20 mouse cellular contexts compared by ENCODE assay signal in the genomic region with DNA sequence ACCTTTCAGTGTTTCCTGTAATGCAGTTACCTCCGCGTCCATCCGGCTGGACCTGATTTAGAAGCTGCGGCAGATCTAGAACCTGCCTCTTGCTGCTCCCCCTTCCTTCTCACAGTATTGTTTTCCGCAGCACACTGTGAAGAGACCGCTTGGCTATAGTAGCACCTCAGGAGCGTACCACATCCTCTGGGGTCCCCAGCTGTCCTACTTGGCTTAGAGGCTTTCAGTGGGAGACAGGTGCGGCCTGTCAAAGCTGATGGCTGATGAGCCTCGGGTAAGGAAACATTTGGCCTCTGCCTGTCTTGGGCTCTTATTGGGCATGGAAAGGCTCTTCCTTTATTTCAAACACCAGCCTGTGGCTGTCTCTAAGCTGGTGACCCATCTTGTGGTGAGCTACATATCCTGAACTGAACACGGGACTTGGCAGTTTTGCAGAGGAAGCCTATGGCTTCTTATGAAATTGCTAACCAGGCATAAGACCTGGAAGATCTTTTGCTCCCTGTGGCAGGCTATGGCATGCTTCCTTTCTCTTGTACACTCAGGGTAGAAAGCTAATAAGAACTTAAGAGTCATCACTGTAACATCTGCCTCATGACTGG.
A peak's percentile ranks its signal among the peaks of the same experiment; 100 is the strongest.
DNase-seq lines count a peak whose midpoint lies in the region; ATAC-seq and TF ChIP-seq lines count a peak whose summit lies in the region.
"Had no signal": no experiment of that assay in that cellular context is flagged by ENCODE, and none has a peak within 500 bp of the region (broad histone marks: within the 10 kb centered on the region; RNA-seq: fewer than 3 reads in every experiment).

No protein-coding gene starts in this region.

- ATAC-seq in common myeloid progenitor, adult 5-6 weeks (replicated peaks; ENCODE audit: low read depth, poor library complexity, severe bottlenecking) = peak; percentile 16
- ATAC-seq in erythroid progenitor cell, adult 5-6 weeks (replicated peaks; ENCODE audit: low FRiP score, poor library complexity, severe bottlenecking) = no peak
- ATAC-seq: inflammation-experienced regulatory T-cells, adult 6 months; midbrain, embryonic 13.5 days had no signal

- no peak for TF ChIP-seq POLR2A in cerebellum, adult 2 months (IDR thresholded peaks at IDR 0.05; ENCODE audit: borderline replicate concordance, insufficient read depth, low read length)

- no peak overlapping the region for H3K4me3 ChIP-seq in macrophage (ENCODE audit: inconsistent target)
- H3K4me3 ChIP-seq in cerebellum, adult 2 months (replicated peaks; ENCODE audit: insufficient read depth, low read depth, low read length) = no peak overlapping the region
- H3K4me3 ChIP-seq: hindbrain, embryonic 13.5 days; megakaryocyte, embryonic 14.5 days; midbrain, embryonic 13.5 days; neural tube, embryonic 12.5 days had no signal

- no peaks in the 10 kb centered on the region for H3K79me2 ChIP-seq in macrophage (ENCODE audit: inconsistent target)

- no peak for TF ChIP-seq CTCF in cerebellum, adult 2 months (IDR thresholded peaks at IDR 0.05; ENCODE audit: borderline replicate concordance, insufficient read depth, low read depth, low read length)

- no peaks in the 10 kb centered on the region for H3K36me3 ChIP-seq in macrophage (ENCODE audit: inconsistent target)
- H3K36me3 ChIP-seq: hindbrain, embryonic 13.5 days; midbrain, embryonic 13.5 days; neural tube, embryonic 12.5 days had no signal

- 73% methylated on average over 10 of the region's 10 CpGs for WGBS in macrophage (ENCODE audit: missing documents)
- 80% methylated on average over 10 of the region's 10 CpGs for WGBS in cerebellum, adult 2 months

- H3K4me1 ChIP-seq in cerebellum, adult 2 months (ENCODE audit: control insufficient read depth, insufficient read depth, low read length) = no peaks in the 10 kb centered on the region
- H3K4me1 ChIP-seq: neural tube, embryonic 12.5 days had no signal

- H3K27ac ChIP-seq in macrophage = 0 out of 2 replicates have a peak overlapping the region, but pooled peaks have one; percentile 1
- no peak overlapping the region for H3K27ac ChIP-seq in cerebellum, adult 2 months (ENCODE audit: insufficient read depth, low read length)
- H3K27ac ChIP-seq: hindbrain, embryonic 13.5 days; kidney, postnatal 0 days; midbrain, embryonic 13.5 days; neural tube, embryonic 12.5 days had no signal

- DNase-seq in 416B (ENCODE audit: low read depth) = peak; percentile 66
- peak; percentile 90 for DNase-seq in thymus, postnatal 0 days (ENCODE audit: low spot score)
- DNase-seq in cerebellum, adult 2 months = no peak
- DNase-seq in ovary, adult 18-20 months (ENCODE audit: low spot score) = no peak
- DNase-seq in spleen, postnatal 36 days (ENCODE audit: low spot score in 2 of 2) = no peak
- DNase-seq: adrenal gland, postnatal 14 days; gastrocnemius, postnatal 25 days; kidney, adult 2 months; layer of hippocampus, adult 9-11 months; lung, postnatal 10 days; right cerebral cortex, adult 18-20 months had no signal

- no peaks in the 10 kb centered on the region for H3K27me3 ChIP-seq in cerebellum, adult 2 months (ENCODE audit: control insufficient read depth, insufficient read depth, low read length)
- H3K27me3 ChIP-seq: hindbrain, embryonic 13.5 days; neural tube, embryonic 12.5 days had no signal

Comparison
In these comparisons a context has a peak if more than half of its experiments do, and no peak if none do; other contexts are left out.
1. DNase-seq: peak in 416B (single experiment) and thymus, postnatal 0 days (single experiment); none in cerebellum, adult 2 months (0 of 2), ovary, adult 18-20 months (single experiment) and spleen, postnatal 36 days (0 of 2).